Mouse (Mus musculus) E14TG2a.4 (cell line): ENCODE data around the gene Rhbdl3.

Experiments used
- CTCF ChIP-seq: conservative IDR thresholded peaks from 2 replicates; pipeline ENCODE4 v1.5.1; 2014; ENCODE audit warnings: low read length
- NANOG ChIP-seq: IDR thresholded peaks from 2 replicates; pipeline ENCODE4 v1.6.1; 2014; ENCODE audit warnings: borderline replicate concordance, low read length, mixed read lengths

- peak; percentile 93 for TF ChIP-seq CTCF
- TF ChIP-seq NANOG, result no peak
Observed at GRCm38 (mm10) chr11:80287150-80287549, 13.6 kb upstream of the Rhbdl3 start.
